Mouse (Mus musculus): Measurements from ENCODE around the gene Ephx1. TPM values are rescaled to one million over a fixed set of nuclear protein-coding genes. Genes with fewer than 3 reads are reported as not detected.

Gene Ephx1
- total RNA-seq, 2 experiments from 2014 or later = 26.8 to 31.2 TPM

- no peak for DNase-seq (ENCODE audit: extremely low spot score in 1 of 2, low spot score in 1 of 2)
Observed at GRCm38 (mm10) chr1:180979484-180980251, 41.0 kb downstream of the Ephx1 start.

DNA sequence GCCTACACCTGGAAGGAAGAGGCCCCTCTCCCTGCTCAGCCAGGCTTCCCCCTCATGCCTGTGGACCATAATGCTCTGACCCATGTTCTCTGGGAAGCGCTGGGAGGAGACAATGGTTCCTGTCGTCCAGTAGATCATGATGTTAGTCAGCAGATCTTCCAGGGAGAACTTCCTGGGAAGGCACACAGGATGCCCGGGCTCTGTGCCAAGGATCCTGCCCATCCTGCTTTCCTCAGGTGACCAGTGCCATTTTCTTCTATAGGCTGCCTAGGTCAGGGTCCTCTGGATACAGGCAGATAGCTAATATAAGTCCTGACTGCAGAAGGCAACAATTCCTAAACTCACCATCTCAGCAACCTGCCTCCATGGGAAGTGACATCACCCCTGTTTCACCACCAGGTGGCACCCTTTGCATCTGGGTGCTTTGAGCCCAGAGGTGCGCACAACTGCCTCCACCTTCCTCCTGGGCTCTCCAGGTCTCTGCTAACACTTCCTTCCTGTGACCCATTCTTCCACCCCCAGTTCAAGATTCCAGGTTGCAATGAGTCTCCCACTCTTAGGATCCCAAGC is 44.5 kb downstream of the Ephx1 start:
- DNase-seq (ENCODE audit: extremely low spot score in 1 of 2, low spot score in 1 of 2) = peak in 1 of 2 experiments; percentile 21

- no peak for DNase-seq (ENCODE audit: extremely low spot score in 1 of 2, low spot score in 1 of 2)
Observed at GRCm38 (mm10) chr1:180974126-180974746, 46.5 kb downstream of the Ephx1 start.

- DNase-seq (ENCODE audit: extremely low spot score in 1 of 2, low spot score in 1 of 2) = no peak
Observed at GRCm38 (mm10) chr1:180972941-180973340, 47.8 kb downstream of the Ephx1 start.

DNA sequence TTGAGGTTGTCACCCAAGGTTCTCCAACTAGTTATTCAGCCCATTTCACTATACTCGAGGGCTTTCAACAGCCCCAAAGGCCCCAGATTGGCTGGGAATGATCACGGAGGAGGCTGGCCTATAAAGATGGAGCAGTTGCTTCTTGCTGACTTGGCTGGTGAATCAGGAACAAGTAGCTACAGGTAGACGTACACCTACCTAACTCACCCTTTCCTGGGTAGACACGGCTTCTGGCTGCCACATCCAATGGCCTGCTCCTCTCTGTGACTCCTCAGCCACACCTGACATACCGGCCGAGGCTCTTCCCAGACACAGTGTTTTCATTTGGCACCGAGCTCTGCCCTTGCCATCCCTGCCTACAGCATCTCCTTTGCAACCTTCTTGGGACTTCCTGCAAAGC is 53.4 kb downstream of the Ephx1 start:
- no peak for DNase-seq (ENCODE audit: extremely low spot score in 1 of 2, low spot score in 1 of 2)

DNA sequence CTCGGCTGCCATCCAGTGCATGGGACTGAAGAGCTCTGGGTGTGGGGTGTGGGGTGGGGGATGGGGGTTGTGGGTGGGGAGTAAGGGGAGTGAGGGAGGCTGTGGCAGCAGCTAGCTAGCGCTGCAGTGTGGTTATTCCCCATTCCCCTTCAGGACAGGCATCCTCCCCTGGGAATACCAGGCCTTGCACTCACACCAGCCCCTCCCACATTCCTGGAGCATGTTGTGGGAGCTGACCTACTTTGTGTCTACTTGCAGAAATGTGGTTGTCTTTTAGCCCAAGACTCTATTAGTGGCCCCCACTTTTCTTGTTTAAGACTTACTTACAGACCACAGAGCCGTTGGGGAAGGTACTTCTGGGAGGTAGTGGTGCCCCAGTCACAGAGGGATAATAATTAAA is 54.2 kb downstream of the Ephx1 start:
- DNase-seq (ENCODE audit: extremely low spot score in 1 of 2, low spot score in 1 of 2) = no peak

DNA sequence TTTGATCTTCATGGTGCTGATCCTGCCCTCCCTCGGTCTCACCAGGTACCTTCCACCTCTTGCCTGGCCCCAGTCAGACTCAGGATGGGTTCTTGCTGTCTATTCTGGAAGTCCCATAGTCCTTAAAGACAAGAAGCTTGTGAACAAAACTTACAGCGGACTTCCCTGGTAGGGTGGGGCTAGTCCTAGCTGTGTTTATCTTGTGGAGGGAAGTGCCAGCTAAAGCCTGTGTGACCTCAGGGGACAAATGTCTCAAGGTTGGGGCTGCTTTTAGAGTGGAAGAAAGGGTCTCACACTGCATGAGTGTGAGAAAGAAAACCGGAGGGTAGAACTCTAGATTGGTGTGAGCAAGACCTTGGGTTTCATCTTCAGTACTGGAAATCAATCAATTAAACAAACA is 54.9 kb downstream of the Ephx1 start:
- DNase-seq (ENCODE audit: extremely low spot score in 1 of 2, low spot score in 1 of 2) = no peak

DNA sequence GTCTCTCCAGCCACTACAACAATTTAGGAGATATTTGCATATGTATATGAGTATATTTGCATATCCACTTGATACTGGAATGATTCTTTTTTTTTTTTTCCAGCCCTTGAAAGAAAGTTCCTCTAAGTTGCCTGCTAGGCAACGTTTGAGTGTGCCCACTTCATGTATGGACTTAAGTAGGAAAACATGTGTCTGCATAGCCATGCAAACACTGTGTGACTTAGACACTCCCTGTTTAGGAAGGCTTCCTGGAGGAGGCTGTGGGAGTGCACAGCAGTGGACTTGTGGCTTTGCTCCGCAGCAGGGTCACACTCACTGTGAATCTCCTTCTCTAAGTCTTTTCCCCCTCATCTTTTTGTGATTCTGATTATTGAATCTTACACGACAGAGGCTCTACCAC is 61.9 kb downstream of the Ephx1 start:
- no peak for DNase-seq (ENCODE audit: extremely low spot score in 1 of 2, low spot score in 1 of 2)

- DNase-seq (ENCODE audit: extremely low spot score in 1 of 2, low spot score in 1 of 2) = no peak
Observed at GRCm38 (mm10) chr1:180957989-180958388, 62.7 kb downstream of the Ephx1 start.

- DNase-seq (ENCODE audit: extremely low spot score in 1 of 2, low spot score in 1 of 2) = no peak
Observed at GRCm38 (mm10) chr1:180956973-180957381, 63.7 kb downstream of the Ephx1 start.

GRCm38 (mm10) chr1:180956401-180956800 is 64.3 kb downstream of the Ephx1 start:
- DNase-seq (ENCODE audit: extremely low spot score in 1 of 2, low spot score in 1 of 2) = no peak

GRCm38 (mm10) chr1:180952808-180953207 is 67.9 kb downstream of the Ephx1 start:
- DNase-seq (ENCODE audit: extremely low spot score in 1 of 2, low spot score in 1 of 2) = no peak

- no peak for DNase-seq (ENCODE audit: extremely low spot score in 1 of 2, low spot score in 1 of 2)
Observed at GRCm38 (mm10) chr1:180952085-180952746, 68.5 kb downstream of the Ephx1 start.

- no peak for DNase-seq (ENCODE audit: extremely low spot score in 1 of 2, low spot score in 1 of 2)
Observed at GRCm38 (mm10) chr1:180946448-180946847, 74.3 kb downstream of the Ephx1 start.

DNA sequence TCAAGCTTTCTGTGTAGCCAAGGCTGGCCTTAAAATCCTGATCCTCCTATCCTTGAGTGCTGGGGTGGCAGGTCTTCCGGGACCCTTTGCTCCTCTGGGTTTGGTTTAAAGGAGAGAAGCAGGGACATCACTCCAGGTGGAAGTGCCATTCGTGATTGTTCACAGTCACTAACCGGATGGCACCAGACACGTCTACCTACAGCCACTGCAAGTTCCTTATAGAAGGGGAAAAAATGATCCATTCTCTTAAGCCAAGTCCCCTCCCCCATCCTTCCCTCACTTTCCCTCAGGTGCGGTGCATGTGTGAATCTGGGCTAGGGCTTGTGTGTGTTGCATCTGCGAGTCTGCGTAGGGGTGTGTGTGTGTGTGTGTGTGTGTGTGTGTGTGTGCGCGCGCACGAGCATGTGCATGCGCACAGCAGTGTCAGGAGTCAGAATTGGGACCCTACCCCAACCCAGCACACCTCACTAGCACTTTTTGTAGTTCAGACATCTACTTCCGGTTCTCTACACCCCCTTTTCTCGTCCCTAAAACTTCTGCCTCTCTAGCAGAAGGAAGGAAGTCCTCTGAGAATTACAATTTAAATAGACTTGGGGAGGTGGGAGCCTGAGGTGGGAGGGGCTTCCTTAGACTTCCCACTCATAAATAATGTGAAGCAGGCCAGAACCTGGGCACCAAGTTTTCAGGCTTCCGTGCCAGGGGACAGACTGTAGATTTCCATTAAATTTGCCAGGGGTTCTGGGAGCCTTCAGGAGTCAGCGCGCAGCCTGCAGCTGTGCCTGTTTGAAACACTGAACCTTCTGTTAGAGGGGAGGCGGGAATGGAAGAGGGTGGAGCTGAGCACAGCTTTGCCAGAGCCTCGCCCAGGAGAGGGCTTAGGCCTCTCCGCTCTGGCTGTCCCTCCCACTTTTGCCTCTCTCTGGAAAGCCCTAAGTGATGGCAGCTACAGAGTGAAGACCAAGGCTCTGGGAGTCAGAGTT is 75.4 kb downstream of the Ephx1 start:
- no peak for DNase-seq (ENCODE audit: extremely low spot score in 1 of 2, low spot score in 1 of 2)

GRCm38 (mm10) chr1:180944553-180944952 is 76.2 kb downstream of the Ephx1 start:
- DNase-seq (ENCODE audit: extremely low spot score in 1 of 2, low spot score in 1 of 2) = no peak

- DNase-seq (ENCODE audit: extremely low spot score in 1 of 2, low spot score in 1 of 2) = no peak
Observed at GRCm38 (mm10) chr1:180943896-180944295, 76.8 kb downstream of the Ephx1 start.

GRCm38 (mm10) chr1:180943032-180943644 is 77.6 kb downstream of the Ephx1 start:
- no peak for DNase-seq (ENCODE audit: extremely low spot score in 1 of 2, low spot score in 1 of 2)

GRCm38 (mm10) chr1:180942166-180943031 is 78.3 kb downstream of the Ephx1 start, which contains the start of gene Tmem63a:
Gene Tmem63a, plus strand, starts transcription at chr1:180942344.
- peak; percentile 22 to 26 for DNase-seq (ENCODE audit: extremely low spot score in 1 of 2, low spot score in 1 of 2)

All from layer of hippocampus, postnatal 25 days (tissue).